Mouse (Mus musculus): ENCODE measurements around the gene H2-Eb2. TPM values are rescaled to one million over a fixed set of nuclear protein-coding genes. Genes with fewer than 3 reads are reported as not detected.

Gene H2-Eb2
- polyA plus RNA-seq, 1 experiment = not detected

GRCm38 (mm10) chr17:34287648-34288047, 37.8 kb upstream of the H2-Eb2 start, which contains the start of gene H2-Aa:
TSS of gene H2-Aa (minus strand) at chr17:34287823.
- no peaks in the 10 kb centered on the region for H3K27me3 ChIP-seq (ENCODE audit: control insufficient read depth, insufficient read depth, low read length)
- H3K4me3 ChIP-seq (ENCODE audit: control insufficient read depth, low read depth, low read length) = no peak within 1 kb of the TSS
- no peaks in the 10 kb centered on the region for H3K36me3 ChIP-seq (ENCODE audit: control insufficient read depth, insufficient read depth, low read length)
- H3K4me1 ChIP-seq (ENCODE audit: control insufficient read depth, insufficient read depth, low read length) = peaks cover 4% of the 10 kb centered on the region
- no peak for TF ChIP-seq CTCF (IDR thresholded peaks at IDR 0.05; ENCODE audit: control insufficient read depth, insufficient read depth, insufficient replicate concordance, low read depth, low read length)
- no peak for TF ChIP-seq POLR2A (IDR thresholded peaks at IDR 0.05; ENCODE audit: control insufficient read depth, low read depth, low read length)
- H3K27ac ChIP-seq (ENCODE audit: control insufficient read depth, insufficient read depth, low read depth, low read length) = no peak within 1 kb of the TSS

- H3K36me3 ChIP-seq (ENCODE audit: control insufficient read depth, insufficient read depth, low read length) = no peaks in the 10 kb centered on the region
- TF ChIP-seq POLR2A (IDR thresholded peaks at IDR 0.05; ENCODE audit: control insufficient read depth, low read depth, low read length) (no peak), CTCF (IDR thresholded peaks at IDR 0.05; ENCODE audit: control insufficient read depth, insufficient read depth, insufficient replicate concordance, low read depth, low read length) (no peak)
- no peak overlapping the region for H3K27ac ChIP-seq (ENCODE audit: control insufficient read depth, insufficient read depth, low read depth, low read length)
- peaks cover 4% of the 10 kb centered on the region for H3K4me1 ChIP-seq (ENCODE audit: control insufficient read depth, insufficient read depth, low read length)
- H3K4me3 ChIP-seq (ENCODE audit: control insufficient read depth, low read depth, low read length) = no peak overlapping the region
- H3K27me3 ChIP-seq (ENCODE audit: control insufficient read depth, insufficient read depth, low read length) = no peaks in the 10 kb centered on the region
Observed at GRCm38 (mm10) chr17:34288131-34288530, 37.3 kb upstream of the H2-Eb2 start.

- Histone ChIP-seq H3K27ac (ENCODE audit: control insufficient read depth, insufficient read depth, low read depth, low read length) (no peak overlapping the region), H3K36me3 (ENCODE audit: control insufficient read depth, insufficient read depth, low read length) (no peaks in the 10 kb centered on the region), H3K4me1 (ENCODE audit: control insufficient read depth, insufficient read depth, low read length) (peaks cover 8% of the 10 kb centered on the region), H3K27me3 (ENCODE audit: control insufficient read depth, insufficient read depth, low read length) (no peaks in the 10 kb centered on the region), H3K4me3 (ENCODE audit: control insufficient read depth, low read depth, low read length) (no peak overlapping the region)
- TF ChIP-seq POLR2A (IDR thresholded peaks at IDR 0.05; ENCODE audit: control insufficient read depth, low read depth, low read length) (no peak), CTCF (IDR thresholded peaks at IDR 0.05; ENCODE audit: control insufficient read depth, insufficient read depth, insufficient replicate concordance, low read depth, low read length) (no peak)
Observed at GRCm38 (mm10) chr17:34291609-34292008, 33.9 kb upstream of the H2-Eb2 start.

- Histone ChIP-seq H3K4me1 (ENCODE audit: control insufficient read depth, insufficient read depth, low read length) (peaks cover 6% of the 10 kb centered on the region), H3K27ac (ENCODE audit: control insufficient read depth, insufficient read depth, low read depth, low read length) (no peak overlapping the region), H3K36me3 (ENCODE audit: control insufficient read depth, insufficient read depth, low read length) (no peaks in the 10 kb centered on the region), H3K4me3 (ENCODE audit: control insufficient read depth, low read depth, low read length) (no peak overlapping the region), H3K27me3 (ENCODE audit: control insufficient read depth, insufficient read depth, low read length) (no peaks in the 10 kb centered on the region)
- no peak for TF ChIP-seq POLR2A (IDR thresholded peaks at IDR 0.05; ENCODE audit: control insufficient read depth, low read depth, low read length)
- TF ChIP-seq CTCF (IDR thresholded peaks at IDR 0.05; ENCODE audit: control insufficient read depth, insufficient read depth, insufficient replicate concordance, low read depth, low read length) = no peak
Observed at GRCm38 (mm10) chr17:34292570-34292969, 32.9 kb upstream of the H2-Eb2 start.

- Histone ChIP-seq H3K4me1 (ENCODE audit: control insufficient read depth, insufficient read depth, low read length) (peaks cover 6% of the 10 kb centered on the region), H3K4me3 (ENCODE audit: control insufficient read depth, low read depth, low read length) (no peak overlapping the region), H3K36me3 (ENCODE audit: control insufficient read depth, insufficient read depth, low read length) (no peaks in the 10 kb centered on the region), H3K27me3 (ENCODE audit: control insufficient read depth, insufficient read depth, low read length) (no peaks in the 10 kb centered on the region), H3K27ac (ENCODE audit: control insufficient read depth, insufficient read depth, low read depth, low read length) (no peak overlapping the region)
- TF ChIP-seq POLR2A (IDR thresholded peaks at IDR 0.05; ENCODE audit: control insufficient read depth, low read depth, low read length) = no peak
- TF ChIP-seq CTCF (IDR thresholded peaks at IDR 0.05; ENCODE audit: control insufficient read depth, insufficient read depth, insufficient replicate concordance, low read depth, low read length) = no peak
Observed at GRCm38 (mm10) chr17:34293533-34293932, 31.9 kb upstream of the H2-Eb2 start.

- TF ChIP-seq POLR2A (IDR thresholded peaks at IDR 0.05; ENCODE audit: control insufficient read depth, low read depth, low read length) (no peak), CTCF (IDR thresholded peaks at IDR 0.05; ENCODE audit: control insufficient read depth, insufficient read depth, insufficient replicate concordance, low read depth, low read length) (no peak)
- Histone ChIP-seq H3K36me3 (ENCODE audit: control insufficient read depth, insufficient read depth, low read length) (no peaks in the 10 kb centered on the region), H3K4me1 (ENCODE audit: control insufficient read depth, insufficient read depth, low read length) (peaks cover 6% of the 10 kb centered on the region), H3K27ac (ENCODE audit: control insufficient read depth, insufficient read depth, low read depth, low read length) (no peak overlapping the region), H3K27me3 (ENCODE audit: control insufficient read depth, insufficient read depth, low read length) (no peaks in the 10 kb centered on the region), H3K4me3 (ENCODE audit: control insufficient read depth, low read depth, low read length) (no peak overlapping the region)
Observed at GRCm38 (mm10) chr17:34294249-34294648, 31.2 kb upstream of the H2-Eb2 start.

GRCm38 (mm10) chr17:34295307-34295706, 30.2 kb upstream of the H2-Eb2 start:
- no peak overlapping the region for H3K4me3 ChIP-seq (ENCODE audit: control insufficient read depth, low read depth, low read length)
- no peaks in the 10 kb centered on the region for H3K27me3 ChIP-seq (ENCODE audit: control insufficient read depth, insufficient read depth, low read length)
- H3K36me3 ChIP-seq (ENCODE audit: control insufficient read depth, insufficient read depth, low read length) = no peaks in the 10 kb centered on the region
- TF ChIP-seq POLR2A (IDR thresholded peaks at IDR 0.05; ENCODE audit: control insufficient read depth, low read depth, low read length) (no peak), CTCF (IDR thresholded peaks at IDR 0.05; ENCODE audit: control insufficient read depth, insufficient read depth, insufficient replicate concordance, low read depth, low read length) (no peak)
- peaks cover 6% of the 10 kb centered on the region for H3K4me1 ChIP-seq (ENCODE audit: control insufficient read depth, insufficient read depth, low read length)
- H3K27ac ChIP-seq (ENCODE audit: control insufficient read depth, insufficient read depth, low read depth, low read length) = no peak overlapping the region

Measured in testis, adult 2 months (tissue).